Mouse (Mus musculus) layer of hippocampus, adult 9-10 months (tissue): ENCODE measurements around the gene Mars2.
A peak's percentile ranks its signal among the peaks of the same experiment; 100 is the strongest.

Source experiments
- DNase-seq: peaks from one replicate; pipeline ENCODE4 v3.0.0; 2022; ENCODE audit warnings: low spot score

Mars2 gene

GRCm38 (mm10) chr1:55236890-55237642 lies at the start of gene Mars2:
Gene Mars2 (plus strand): TSS chr1:55237177.
- DNase-seq: peak; percentile 74

GRCm38 (mm10) chr1:55192015-55192414 lies 45.0 kb upstream of the Mars2 start:
- no peak for DNase-seq

GRCm38 (mm10) chr1:55192824-55193223 lies 44.2 kb upstream of the Mars2 start:
- DNase-seq: no peak

GRCm38 (mm10) chr1:55193316-55193715 lies 43.7 kb upstream of the Mars2 start:
- no peak for DNase-seq

GRCm38 (mm10) chr1:55194064-55194915 lies 42.7 kb upstream of the Mars2 start:
- no peak for DNase-seq

GRCm38 (mm10) chr1:55195021-55195420 lies 42.0 kb upstream of the Mars2 start:
- DNase-seq: no peak

GRCm38 (mm10) chr1:55196327-55197003 lies 40.5 kb upstream of the Mars2 start:
- DNase-seq: no peak

GRCm38 (mm10) chr1:55198719-55199118 lies 38.3 kb upstream of the Mars2 start:
- DNase-seq: no peak

GRCm38 (mm10) chr1:55201850-55202752 lies 34.9 kb upstream of the Mars2 start:
- DNase-seq: no peak

GRCm38 (mm10) chr1:55205808-55206327 lies 31.1 kb upstream of the Mars2 start:
- DNase-seq: no peak

GRCm38 (mm10) chr1:55207561-55207960 lies 29.4 kb upstream of the Mars2 start:
- DNase-seq: no peak

- no peak for DNase-seq
Observed at GRCm38 (mm10) chr1:55208500-55209140, 28.4 kb upstream of the Mars2 start.

- DNase-seq: no peak
Observed at GRCm38 (mm10) chr1:55210202-55210965, 26.6 kb upstream of the Mars2 start.

GRCm38 (mm10) chr1:55211081-55211480 lies 25.9 kb upstream of the Mars2 start:
- DNase-seq: no peak

- no peak for DNase-seq
Observed at GRCm38 (mm10) chr1:55212771-55213170, 24.2 kb upstream of the Mars2 start.

- DNase-seq: no peak
Observed at GRCm38 (mm10) chr1:55213475-55213874, 23.5 kb upstream of the Mars2 start.

GRCm38 (mm10) chr1:55213936-55214335 lies 23.0 kb upstream of the Mars2 start:
- DNase-seq: no peak

GRCm38 (mm10) chr1:55215185-55215813 lies 21.7 kb upstream of the Mars2 start:
- DNase-seq: no peak

GRCm38 (mm10) chr1:55217191-55217590 lies 19.8 kb upstream of the Mars2 start:
- DNase-seq: no peak

- DNase-seq: no peak
Observed at GRCm38 (mm10) chr1:55221352-55221751, 15.6 kb upstream of the Mars2 start.
